Mouse (Mus musculus): ENCODE data around the gene Mfsd11.
A peak's percentile ranks its signal among the peaks of the same experiment; 100 is the strongest.

DNA sequence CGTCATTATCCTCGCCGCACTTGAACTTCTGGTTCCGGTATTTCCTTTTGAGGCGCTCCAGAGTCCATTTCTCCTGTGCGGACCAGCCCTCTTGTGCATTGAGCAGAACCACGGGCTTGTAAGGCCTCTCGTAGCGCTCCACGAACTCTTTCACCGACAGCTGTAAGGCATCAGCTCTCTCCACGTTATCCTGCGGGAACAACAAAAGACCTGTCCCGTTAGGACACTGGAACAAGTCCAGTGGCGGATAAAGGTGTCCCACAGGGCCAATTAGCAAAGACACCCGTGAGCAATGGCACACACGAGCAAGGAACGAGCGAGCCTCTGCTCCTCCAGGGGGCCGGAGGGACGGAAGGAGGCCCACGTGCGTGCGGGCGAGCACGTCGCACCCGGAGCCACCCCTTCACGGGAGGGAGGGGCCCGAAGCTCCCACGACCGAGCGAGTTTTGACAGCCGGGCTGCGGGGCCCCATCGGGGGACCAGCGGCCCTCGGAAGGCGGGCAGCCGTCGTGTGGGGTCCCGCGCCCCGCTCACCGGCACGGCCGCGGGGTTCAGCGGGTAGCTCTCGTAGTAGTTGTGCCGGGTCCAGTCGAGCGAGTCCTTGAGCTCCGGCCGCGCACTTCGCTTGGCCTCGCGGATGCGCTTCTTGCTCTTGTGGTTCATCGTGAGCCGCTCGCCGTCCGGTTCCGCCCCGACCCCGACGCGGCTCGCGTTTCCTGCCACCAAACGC is 9.5 kb upstream of the Mfsd11 start:
- no peak for TF ChIP-seq CTCF (IDR thresholded peaks at IDR 0.05; ENCODE audit: control insufficient read depth, insufficient read depth, insufficient read length)
- no peak for TF ChIP-seq USF1 (IDR thresholded peaks at IDR 0.05; ENCODE audit: low read depth)
- TF ChIP-seq MYOG (IDR thresholded peaks at IDR 0.05; ENCODE audit: control insufficient read depth, extremely low read depth, insufficient read length) = no peak
- TF ChIP-seq MYOD1 (IDR thresholded peaks at IDR 0.05; ENCODE audit: control insufficient read depth, insufficient read length, low read depth) = no peak
- peak; percentile 69 for TF ChIP-seq MAX (IDR thresholded peaks at IDR 0.05)

Data from C2C12 (cell line).